Mouse (Mus musculus) monocyte, adult 5-6 weeks (primary cell): ENCODE measurements around the gene Pxdc1. TPM values are rescaled to one million over a fixed set of nuclear protein-coding genes. Genes with fewer than 3 reads are reported as not detected.

Experiments used
- ATAC-seq: fragments of 153-309, 156-312 bp; replicated peaks from 2 replicates; pipeline ENCODE4 v1.8.0; 2017; ENCODE audit warnings: mild to moderate bottlenecking; ENCODE audit not compliant: low TSS enrichment, insufficient number of reproducible peaks, severe bottlenecking, poor library complexity, low FRiP score
- total RNA-seq: library from RNA; stranded (forward); fragments of 200-1000, 200-491, 200-594 nt; gene quantifications from 3 replicates; pipeline ENCODE4 v1.2.3, GENCODE M21; 2017

Gene Pxdc1
- total RNA-seq, 1 experiment from 2014 or later, result 2.8 TPM

- ATAC-seq, result no peak
Observed at GRCm38 (mm10) chr13:34652353-34653241, 689 bp downstream of the Pxdc1 start.

GRCm38 (mm10) chr13:34652016-34652352 is 1.3 kb downstream of the Pxdc1 start:
- ATAC-seq, result no peak

- ATAC-seq, result no peak
Observed at GRCm38 (mm10) chr13:34651474-34651991, 1.8 kb downstream of the Pxdc1 start.

GRCm38 (mm10) chr13:34650953-34651352 is 2.3 kb downstream of the Pxdc1 start:
- ATAC-seq, result no peak

- ATAC-seq, result no peak
Observed at GRCm38 (mm10) chr13:34650371-34650770, 2.9 kb downstream of the Pxdc1 start.

GRCm38 (mm10) chr13:34647751-34648150 is 5.5 kb downstream of the Pxdc1 start:
- no peak for ATAC-seq

GRCm38 (mm10) chr13:34647221-34647620 is 6.1 kb downstream of the Pxdc1 start:
- ATAC-seq, result no peak

- no peak for ATAC-seq
Observed at GRCm38 (mm10) chr13:34646240-34646750, 7.0 kb downstream of the Pxdc1 start.

- no peak for ATAC-seq
Observed at GRCm38 (mm10) chr13:34645519-34645918, 7.8 kb downstream of the Pxdc1 start.

- ATAC-seq, result no peak
Observed at GRCm38 (mm10) chr13:34644401-34644800, 8.9 kb downstream of the Pxdc1 start.

GRCm38 (mm10) chr13:34643926-34644325 is 9.4 kb downstream of the Pxdc1 start:
- no peak for ATAC-seq

- ATAC-seq, result no peak
Observed at GRCm38 (mm10) chr13:34642941-34643875, 10.1 kb downstream of the Pxdc1 start.

GRCm38 (mm10) chr13:34641066-34641465 is 12.2 kb downstream of the Pxdc1 start:
- no peak for ATAC-seq

- no peak for ATAC-seq
Observed at GRCm38 (mm10) chr13:34635978-34636377, 17.3 kb downstream of the Pxdc1 start.

GRCm38 (mm10) chr13:34630319-34630718 is 23.0 kb downstream of the Pxdc1 start:
- no peak for ATAC-seq

- ATAC-seq, result no peak
Observed at GRCm38 (mm10) chr13:34629741-34630140, 23.5 kb downstream of the Pxdc1 start.

- ATAC-seq, result no peak
Observed at GRCm38 (mm10) chr13:34627446-34627845, 25.8 kb downstream of the Pxdc1 start.

- no peak for ATAC-seq
Observed at GRCm38 (mm10) chr13:34624414-34624813, 28.9 kb downstream of the Pxdc1 start.

GRCm38 (mm10) chr13:34612402-34612801 is 40.9 kb downstream of the Pxdc1 start:
- ATAC-seq, result no peak
